Mouse (Mus musculus) G1E (cell line): ENCODE results near the gene Dnajb8.

ENCODE experiments used
- CTCF ChIP-seq: IDR thresholded peaks from 2 replicates; pipeline ENCODE4 v1.5.1; 2012; ENCODE audit warnings: low read depth, low read length, inconsistent platforms, mixed read lengths
- GATA1 ChIP-seq: IDR thresholded peaks from 2 replicates; pipeline ENCODE4 v1.6.1; 2012; ENCODE audit warnings: borderline replicate concordance, low read length, inconsistent platforms, mixed read lengths

- no peak for TF ChIP-seq CTCF
- no peak for TF ChIP-seq GATA1
Observed at GRCm38 (mm10) chr6:88174676-88175075, 47.4 kb upstream of the Dnajb8 start.
